Mouse (Mus musculus) embryo, embryonic 10 days (tissue): ENCODE measurements around the gene Tfb1m.
A peak's percentile ranks its signal among the peaks of the same experiment; 100 is the strongest.

Experiments used
- DNase-seq: peaks from one replicate; pipeline ENCODE4 v3.0.0-alpha.2; 2015; ENCODE audit warnings: low spot score

Tfb1m gene

GRCm38 (mm10) chr17:3557331-3558311, at the start of gene Tfb1m:
Gene Tfb1m, minus strand, starts transcription at chr17:3557781.
- peak; percentile 100 for DNase-seq

GRCm38 (mm10) chr17:3602954-3603672, 45.5 kb upstream of the Tfb1m start:
- no peak for DNase-seq

DNA sequence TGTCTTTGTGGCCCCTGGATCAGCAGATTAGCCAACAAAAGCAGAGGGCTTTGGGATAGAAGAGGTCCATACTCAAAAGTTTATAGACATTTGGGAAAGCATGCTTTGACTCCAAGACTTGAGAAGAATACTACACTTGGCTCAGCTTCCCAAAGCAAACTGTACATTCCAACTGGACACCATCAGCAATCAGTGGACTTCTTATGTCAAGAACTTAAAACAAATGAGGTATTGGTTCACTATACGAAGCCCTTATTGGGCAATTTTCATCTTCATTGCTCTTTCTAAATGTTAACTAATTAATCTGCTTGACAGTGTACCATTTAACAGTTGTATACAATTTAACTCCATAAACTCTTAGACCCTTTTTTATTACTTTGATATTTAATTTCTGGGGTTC, 40.8 kb upstream of the Tfb1m start:
- DNase-seq, result no peak

- no peak for DNase-seq
These were observed 40.3 kb upstream of the Tfb1m start for GRCm38 (mm10) chr17:3597866-3598265.

- DNase-seq, result no peak
These were observed 39.5 kb upstream of the Tfb1m start for GRCm38 (mm10) chr17:3597130-3597529.

DNA sequence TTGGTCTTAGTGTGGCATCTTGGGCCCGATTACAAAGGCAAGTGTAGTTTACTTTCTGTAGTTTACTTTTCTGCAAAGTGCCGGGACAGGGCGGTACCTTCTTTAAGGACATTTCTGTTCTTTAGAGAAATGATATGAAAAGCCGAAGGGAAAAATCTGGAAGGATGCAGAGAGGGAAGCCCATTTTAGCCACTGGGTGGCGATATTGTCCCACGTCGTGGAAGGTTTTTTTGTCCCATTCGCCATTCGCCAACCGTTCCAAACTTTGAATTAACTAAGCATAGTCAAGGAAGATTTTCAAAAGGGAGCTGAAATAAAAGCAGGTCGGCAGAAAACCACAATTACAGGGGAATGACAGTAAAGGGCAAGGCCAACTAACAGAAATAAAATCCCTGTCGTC, 13.3 kb upstream of the Tfb1m start:
- DNase-seq, result peak; percentile 83

- no peak for DNase-seq
These were observed 4.8 kb upstream of the Tfb1m start for GRCm38 (mm10) chr17:3562405-3562804.

DNA sequence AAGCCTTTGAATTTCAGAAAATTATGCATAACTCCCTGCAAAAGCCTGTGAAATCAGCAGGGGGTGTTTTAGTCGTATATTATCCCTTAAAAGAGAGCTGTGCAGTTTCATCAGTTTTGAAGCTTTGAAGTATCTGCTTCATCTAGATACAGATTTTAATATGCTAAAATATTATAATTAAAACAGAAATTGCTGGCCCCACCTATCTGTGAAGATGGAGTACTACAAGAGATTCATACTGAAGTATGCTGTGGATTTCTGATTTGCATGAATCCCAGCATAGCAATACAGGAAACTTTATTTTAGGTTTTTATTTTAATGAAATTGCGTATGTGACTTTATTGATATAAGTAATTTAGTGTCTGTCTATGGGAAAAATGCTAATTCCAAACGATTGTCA, 3.0 kb upstream of the Tfb1m start:
- DNase-seq, result no peak

DNA sequence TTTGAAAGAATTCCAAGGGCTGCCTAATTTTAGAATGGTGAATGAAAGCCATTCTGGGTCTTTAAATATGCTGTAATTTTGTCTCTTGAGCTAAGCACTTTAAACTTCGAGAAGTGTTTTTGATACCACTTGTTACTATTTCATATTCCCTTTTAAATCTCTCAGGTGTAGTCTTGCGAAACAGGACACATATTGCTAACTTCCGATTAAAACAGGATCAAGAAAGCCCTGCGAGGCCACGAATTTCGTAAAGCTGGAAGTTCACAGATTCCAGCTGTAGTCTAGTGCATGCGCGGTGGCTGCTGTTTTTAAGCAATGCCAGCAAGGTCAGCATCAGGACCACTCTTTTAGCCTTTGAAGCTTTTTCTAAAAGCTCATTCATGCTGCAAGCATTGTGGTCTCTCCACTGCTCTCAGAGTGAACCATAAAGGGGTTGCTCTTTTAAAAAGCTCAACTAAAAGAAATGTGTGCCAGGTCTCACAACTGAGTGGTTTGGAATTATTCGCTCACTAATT, 832 bp upstream of the Tfb1m start:
- DNase-seq, result peak; percentile 17

DNA sequence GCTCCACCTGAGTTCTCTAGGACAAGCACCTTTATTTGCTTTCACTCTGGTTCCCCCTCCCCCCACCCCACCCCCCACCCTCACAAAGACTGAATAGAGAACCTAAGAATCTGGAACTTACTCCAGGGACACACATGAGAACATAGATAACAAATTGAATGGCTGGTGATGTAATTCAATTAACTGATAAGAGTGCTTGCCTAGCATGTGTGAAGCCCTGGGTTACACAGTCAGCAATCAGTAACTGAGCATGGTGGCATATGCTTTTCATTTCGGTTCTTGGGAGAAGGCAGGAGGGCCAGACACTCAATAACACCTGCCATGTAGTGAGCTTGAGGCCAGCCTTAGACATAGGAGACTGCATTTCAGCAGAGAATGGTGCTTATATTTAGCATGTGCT, 1.3 kb downstream of the Tfb1m start:
- DNase-seq, result no peak

GRCm38 (mm10) chr17:3547725-3548124, 9.9 kb downstream of the Tfb1m start:
- no peak for DNase-seq

GRCm38 (mm10) chr17:3541033-3541432, 16.5 kb downstream of the Tfb1m start:
- no peak for DNase-seq

GRCm38 (mm10) chr17:3540304-3540703, 17.3 kb downstream of the Tfb1m start:
- DNase-seq, result no peak

GRCm38 (mm10) chr17:3533425-3533824, 24.2 kb downstream of the Tfb1m start:
- peak; percentile 55 for DNase-seq

DNA sequence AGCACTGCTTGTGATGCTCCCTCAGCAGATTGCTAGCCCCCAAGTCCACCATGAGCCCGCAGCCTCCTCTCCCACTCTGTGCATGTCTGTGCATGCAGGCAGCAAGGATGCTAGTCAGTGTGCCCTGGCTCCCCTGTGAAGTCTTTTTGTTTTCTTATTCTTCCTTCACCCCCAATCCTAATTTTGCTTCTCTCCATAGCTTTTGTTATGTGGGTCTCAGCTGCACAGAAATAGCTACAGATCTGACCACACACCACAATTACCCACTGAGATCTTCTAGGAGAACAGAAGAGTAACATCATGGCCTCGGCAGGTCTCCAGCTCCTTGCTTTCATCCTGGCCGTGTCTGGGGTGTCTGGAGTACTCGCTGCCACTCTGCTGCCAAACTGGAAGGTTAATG, 25.3 kb downstream of the Tfb1m start, which contains the start of gene Cldn20:
TSS of gene Cldn20 (plus strand) at position 301 of the 400 bp plus-strand sequence.
- DNase-seq, result no peak

DNA sequence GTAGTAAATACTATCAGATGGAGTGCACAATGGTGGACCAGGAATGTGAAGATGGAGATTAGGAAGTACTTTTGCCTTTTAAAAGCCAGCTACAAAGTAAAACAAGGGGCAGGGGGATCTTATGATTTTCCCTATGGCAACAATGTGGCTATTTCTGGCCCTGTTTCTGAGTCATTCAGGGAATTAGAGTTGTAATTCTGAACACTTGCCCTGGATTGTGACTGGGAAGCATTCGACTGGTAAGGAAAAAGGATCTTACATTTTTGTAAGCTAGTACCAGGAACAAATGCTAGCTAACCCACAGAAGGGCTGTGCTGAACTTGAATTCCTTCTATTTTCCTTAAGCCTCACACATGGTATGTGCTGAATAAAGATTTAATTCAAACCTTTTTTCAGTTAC, 25.9 kb downstream of the Tfb1m start:
- no peak for DNase-seq

DNA sequence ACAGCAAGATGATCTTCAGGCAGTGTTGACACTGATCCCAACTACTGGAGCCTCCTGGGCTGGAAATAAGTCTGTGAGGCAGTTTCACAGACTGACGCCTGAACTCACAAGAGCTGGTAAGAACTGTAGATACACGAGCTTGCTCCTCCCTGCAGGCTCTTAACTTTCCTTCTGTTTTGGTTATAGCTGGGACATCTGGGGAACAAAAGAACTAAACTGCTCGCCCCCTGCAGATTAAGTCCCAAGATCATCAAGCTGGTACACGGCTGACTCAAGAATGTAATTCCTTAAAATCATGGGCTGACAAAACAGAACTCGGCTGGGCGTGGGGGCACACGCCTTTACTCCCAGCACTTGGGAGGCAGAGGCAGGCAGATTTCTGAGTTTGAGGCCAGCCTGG, 27.0 kb downstream of the Tfb1m start:
- no peak for DNase-seq

DNA sequence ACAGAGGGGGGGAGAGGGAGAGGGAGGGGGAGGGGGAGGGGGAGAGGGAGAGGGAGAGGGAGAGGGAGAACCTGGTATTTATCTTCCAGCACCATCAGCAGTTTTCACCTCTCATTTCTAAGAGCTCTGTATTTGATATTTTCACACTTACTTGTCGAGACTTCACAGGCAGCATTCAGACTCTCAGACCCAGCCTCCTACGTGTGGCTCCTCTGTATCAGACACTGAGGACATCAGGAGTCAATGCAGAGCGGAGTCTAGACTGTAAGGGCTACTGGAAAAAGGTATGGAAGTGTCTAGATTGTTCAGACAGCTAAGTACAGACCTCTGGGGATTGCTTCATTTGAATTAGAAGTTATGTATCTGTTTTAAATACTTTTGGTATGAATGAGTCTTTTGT, 28.1 kb downstream of the Tfb1m start:
- DNase-seq, result no peak

GRCm38 (mm10) chr17:3527841-3528471, 29.6 kb downstream of the Tfb1m start:
- DNase-seq, result no peak

GRCm38 (mm10) chr17:3520344-3520743, 37.2 kb downstream of the Tfb1m start:
- DNase-seq, result no peak

GRCm38 (mm10) chr17:3516406-3516805, 41.2 kb downstream of the Tfb1m start:
- peak; percentile 24 for DNase-seq

- DNase-seq, result no peak
These were observed 41.7 kb downstream of the Tfb1m start for GRCm38 (mm10) chr17:3515851-3516250.
